Mouse (Mus musculus) bone marrow macrophage, adult 2 months (primary cell): ENCODE measurements at regions not wholly inside any gene's neighbourhood (a gene's known extent, or its start where the extent isn't known, plus 50 kb on each side); places are given as distances from the start of the nearest gene placed in this dataset.

Experiments used
- CTCF ChIP-seq: IDR thresholded peaks from 2 replicates; pipeline ENCODE4 v1.5.1; 2012; ENCODE audit warnings: low read depth, mild to moderate bottlenecking, low read length, moderate library complexity
- POLR2A ChIP-seq: IDR thresholded peaks from 2 replicates; pipeline ENCODE4 v1.6.1; 2012; ENCODE audit warnings: mild to moderate bottlenecking, low read depth, low read length, borderline replicate concordance

GRCm38 (mm10) chr10:96372616-96373346, 236.4 kb downstream of the Gm5426 start:
- TF ChIP-seq POLR2A (no peak), CTCF (no peak)
